Mouse (Mus musculus): ENCODE data around the gene Gtpbp6. TPM values are rescaled to one million over a fixed set of nuclear protein-coding genes. Genes with fewer than 3 reads are reported as not detected.
A peak's percentile ranks its signal among the peaks of the same experiment; 100 is the strongest.
"Not testable (repeated sequence)": the region's sequence is repeated elsewhere in the genome, so short reads cannot be mapped to it uniquely, and the experiment has no call there.

Gene Gtpbp6
- polyA plus RNA-seq, 1 experiment from 2014 or later, result 61.5 TPM

GRCm38 (mm10) chr5:110086161-110086866 is 21.7 kb downstream of the Gtpbp6 start:
- Histone ChIP-seq H3K4me2 (ENCODE audit: low read depth, low read length) (no peak overlapping the region), H3K36me3 (ENCODE audit: control insufficient read depth, insufficient read depth, low read length) (no peaks in the 10 kb centered on the region), H3K9me3 (ENCODE audit: control insufficient read depth, low read length) (no peaks in the 10 kb centered on the region), H3K9ac (replicated peaks; ENCODE audit: low read depth, low read length) (no peak overlapping the region), H3K4me1 (ENCODE audit: control insufficient read depth, insufficient read depth, low read length) (no peaks in the 10 kb centered on the region), H3K27ac (ENCODE audit: low read depth, low read length) (no peak overlapping the region), H3K4me3 (ENCODE audit: low read depth, low read length) (no peak overlapping the region), H3K27me3 (ENCODE audit: control insufficient read depth, insufficient read depth, low read length) (no peaks in the 10 kb centered on the region)
- ATAC-seq (ENCODE audit: low read depth), result no peak
- 42% methylated on average over 14 of the region's 14 CpGs for WGBS

GRCm38 (mm10) chr5:110082961-110083360 is 25.0 kb downstream of the Gtpbp6 start:
- H3K27ac ChIP-seq (ENCODE audit: low read depth, low read length), result no peak overlapping the region
- no peaks in the 10 kb centered on the region for H3K27me3 ChIP-seq (ENCODE audit: control insufficient read depth, insufficient read depth, low read length)
- no peak overlapping the region for H3K9ac ChIP-seq (replicated peaks; ENCODE audit: low read depth, low read length)
- H3K36me3 ChIP-seq (ENCODE audit: control insufficient read depth, insufficient read depth, low read length), result no peaks in the 10 kb centered on the region
- ATAC-seq (ENCODE audit: low read depth), result no peak
- WGBS, result 90% methylated on average over 4 of the region's 4 CpGs
- no peak overlapping the region for H3K4me2 ChIP-seq (ENCODE audit: low read depth, low read length)
- H3K4me3 ChIP-seq (ENCODE audit: low read depth, low read length), result no peak overlapping the region
- H3K9me3 ChIP-seq (ENCODE audit: control insufficient read depth, low read length), result peaks cover 10% of the 10 kb centered on the region; the same call in 1 of the 2 replicates
- H3K4me1 ChIP-seq (ENCODE audit: control insufficient read depth, insufficient read depth, low read length), result no peaks in the 10 kb centered on the region

GRCm38 (mm10) chr5:110072413-110072812 is 35.6 kb downstream of the Gtpbp6 start, which contains the start of gene Gm17655:
TSS of gene Gm17655 (minus strand) at chr5:110072513.
- H3K27me3 ChIP-seq (ENCODE audit: control insufficient read depth, insufficient read depth, low read length); ATAC-seq (ENCODE audit: low read depth); H3K27ac ChIP-seq (ENCODE audit: low read depth, low read length); H3K36me3 ChIP-seq (ENCODE audit: control insufficient read depth, insufficient read depth, low read length); H3K4me2 ChIP-seq (ENCODE audit: low read depth, low read length); H3K4me3 ChIP-seq (ENCODE audit: low read depth, low read length); H3K9me3 ChIP-seq (ENCODE audit: control insufficient read depth, low read length); H3K4me1 ChIP-seq (ENCODE audit: control insufficient read depth, insufficient read depth, low read length); H3K9ac ChIP-seq (replicated peaks; ENCODE audit: low read depth, low read length): not testable (repeated sequence)
- WGBS, result 69% methylated on average over 2 of the region's 2 CpGs

- 3% methylated on average over 19 of the region's 19 CpGs for WGBS
- H3K36me3 ChIP-seq (ENCODE audit: control insufficient read depth, insufficient read depth, low read length), result no peaks in the 10 kb centered on the region
- H3K4me1 ChIP-seq (ENCODE audit: control insufficient read depth, insufficient read depth, low read length), result no peaks in the 10 kb centered on the region
- no peaks in the 10 kb centered on the region for H3K9me3 ChIP-seq (ENCODE audit: control insufficient read depth, low read length)
- H3K27me3 ChIP-seq (ENCODE audit: control insufficient read depth, insufficient read depth, low read length), result no peaks in the 10 kb centered on the region
- no peak overlapping the region for H3K27ac ChIP-seq (ENCODE audit: low read depth, low read length)
- peak overlapping the region; percentile 18 for H3K9ac ChIP-seq (replicated peaks; ENCODE audit: low read depth, low read length)
- peak overlapping the region; percentile 54 for H3K4me2 ChIP-seq (ENCODE audit: low read depth, low read length)
- ATAC-seq (ENCODE audit: low read depth), result peak; percentile 99
- H3K4me3 ChIP-seq (ENCODE audit: low read depth, low read length), result peak overlapping the region; percentile 36
These were observed 50.2 kb downstream of the Gtpbp6 start for GRCm38 (mm10) chr5:110057637-110058408.

Other genes with a start within 250 kb of the Gtpbp6 start
- 0.59 and 0.76 TPM in 2 replicates for gene Gm15446, start 184.8 kb downstream of the Gtpbp6 start, polyA plus RNA-seq (2014; fragmentation: Nextera tagmentation; extraction: Ambion mirVana)
- 29.8 and 30.8 TPM in 2 replicates for gene Zfp932, start 111.7 kb downstream of the Gtpbp6 start, polyA plus RNA-seq (2014; fragmentation: Nextera tagmentation; extraction: Ambion mirVana)
- gene Gm17655, start 35.7 kb downstream of the Gtpbp6 start, polyA plus RNA-seq (2014; fragmentation: Nextera tagmentation; extraction: Ambion mirVana), result 5.3 and 7.5 TPM in 2 replicates
- gene Gm35315, start 13.8 kb downstream of the Gtpbp6 start, polyA plus RNA-seq (2014; fragmentation: Nextera tagmentation; extraction: Ambion mirVana), result 0.33 and 0.50 TPM in 2 replicates
- gene Plcxd1, start 8.2 kb downstream of the Gtpbp6 start, polyA plus RNA-seq (2014; fragmentation: Nextera tagmentation; extraction: Ambion mirVana), result 2.0 and 2.7 TPM in 2 replicates
- 12.2 and 17.1 TPM in 2 replicates for gene Zfp605, start 1.9 kb upstream of the Gtpbp6 start, polyA plus RNA-seq (2014; fragmentation: Nextera tagmentation; extraction: Ambion mirVana)
- gene Chfr, start 27.6 kb upstream of the Gtpbp6 start, polyA plus RNA-seq (2014; fragmentation: Nextera tagmentation; extraction: Ambion mirVana), result 101 and 108 TPM in 2 replicates
- 30.4 and 31.5 TPM in 2 replicates for gene Golga3, start 68.5 kb upstream of the Gtpbp6 start, polyA plus RNA-seq (2014; fragmentation: Nextera tagmentation; extraction: Ambion mirVana)
- 30.4 and 33.8 TPM in 2 replicates for gene Ankle2, start 122.8 kb upstream of the Gtpbp6 start, polyA plus RNA-seq (2014; fragmentation: Nextera tagmentation; extraction: Ambion mirVana)
- gene Pgam5, start 161.7 kb upstream of the Gtpbp6 start, polyA plus RNA-seq (2014; fragmentation: Nextera tagmentation; extraction: Ambion mirVana), result 111 and 113 TPM in 2 replicates
- gene Pxmp2, start 178.0 kb upstream of the Gtpbp6 start, polyA plus RNA-seq (2014; fragmentation: Nextera tagmentation; extraction: Ambion mirVana), result 10.0 and 11.9 TPM in 2 replicates
- gene Pole, start 178.1 kb upstream of the Gtpbp6 start, polyA plus RNA-seq (2014; fragmentation: Nextera tagmentation; extraction: Ambion mirVana), result 5.9 and 8.2 TPM in 2 replicates
- gene P2rx2, start 235.0 kb upstream of the Gtpbp6 start, polyA plus RNA-seq (2014; fragmentation: Nextera tagmentation; extraction: Ambion mirVana), result 9.0 and 10.0 TPM in 2 replicates
- gene Lrcol1, start 236.5 kb upstream of the Gtpbp6 start, polyA plus RNA-seq (2014; fragmentation: Nextera tagmentation; extraction: Ambion mirVana), result not detected in 2 replicates